Mouse (Mus musculus): ENCODE results near the gene Aurkc.
"Not testable (repeated sequence)": the region's sequence is repeated elsewhere in the genome, so short reads cannot be mapped to it uniquely, and the experiment has no call there.

Aurkc gene

GRCm38 (mm10) chr7:6995251-6995650, at the start of gene Aurkc:
Gene Aurkc (plus strand): TSS chr7:6995300.
- DNase-seq (ENCODE audit: low read depth) = not testable (repeated sequence)

GRCm38 (mm10) chr7:6948061-6948460, 47.0 kb upstream of the Aurkc start:
- DNase-seq (ENCODE audit: low read depth) = not testable (repeated sequence)

GRCm38 (mm10) chr7:6956576-6956975, 38.5 kb upstream of the Aurkc start:
- no peak for DNase-seq (ENCODE audit: low read depth)

GRCm38 (mm10) chr7:6958574-6958973, 36.5 kb upstream of the Aurkc start:
- DNase-seq (ENCODE audit: low read depth) = no peak

GRCm38 (mm10) chr7:6973566-6973965, 21.5 kb upstream of the Aurkc start:
- DNase-seq (ENCODE audit: low read depth) = no peak

GRCm38 (mm10) chr7:6976890-6977289, 18.2 kb upstream of the Aurkc start:
- DNase-seq (ENCODE audit: low read depth) = no peak

GRCm38 (mm10) chr7:6998914-6999313, 3.8 kb downstream of the Aurkc start:
- not testable (repeated sequence) for DNase-seq (ENCODE audit: low read depth)

GRCm38 (mm10) chr7:7005441-7005840, 10.3 kb downstream of the Aurkc start:
- not testable (repeated sequence) for DNase-seq (ENCODE audit: low read depth)

GRCm38 (mm10) chr7:7027445-7027844, 32.3 kb downstream of the Aurkc start:
- DNase-seq (ENCODE audit: low read depth) = no peak

- not testable (repeated sequence) for DNase-seq (ENCODE audit: low read depth)
These were observed 54.7 kb downstream of the Aurkc start for GRCm38 (mm10) chr7:7049659-7050320.

Measured in 416B (cell line).